Mouse (Mus musculus) heart, embryonic 16.5 days (tissue): ENCODE data around the gene Rpl10. TPM values are rescaled to one million over a fixed set of nuclear protein-coding genes. Genes with fewer than 3 reads are reported as not detected.

Source experiments
- ATAC-seq: fragments of 200-750 bp; cut with Nextera tagmentation; replicated peaks from 2 replicates; pipeline ENCODE4 v1.8.0; 2017; ENCODE audit warnings: moderate number of reproducible peaks; ENCODE audit not compliant: insufficient read depth, low FRiP score; ENCODE audit errors: extremely low read depth
- H3K27ac ChIP-seq: fragments of 300-500 bp; sonication (generic); 2 replicates; pipeline ENCODE4 v1.5.1; 2014; ENCODE audit warnings: mild to moderate bottlenecking, low read length, control low read depth, moderate library complexity
- H3K27me3 ChIP-seq: fragments of 300-500 bp; sonication (generic); 2 replicates; pipeline ENCODE4 v1.6.1; 2014; ENCODE audit warnings: low read length, mixed read lengths; ENCODE audit not compliant: control insufficient read depth, insufficient read depth
- H3K36me3 ChIP-seq: fragments of 300-500 bp; sonication (generic); 2 replicates; pipeline ENCODE4 v1.6.1; 2014; ENCODE audit not compliant: control insufficient read depth, insufficient read depth
- H3K4me1 ChIP-seq: fragments of 300-500 bp; sonication (generic); 2 replicates; pipeline ENCODE4 v1.6.1; 2014; ENCODE audit warnings: low read length, mixed read lengths; ENCODE audit not compliant: control insufficient read depth, insufficient read depth
- H3K4me2 ChIP-seq: fragments of 300-500 bp; sonication (generic); 2 replicates; pipeline ENCODE4 v1.6.1; 2014; ENCODE audit warnings: low read depth, mild to moderate bottlenecking, control low read depth, low read length
- H3K4me3 ChIP-seq: fragments of 300-500 bp; sonication (generic); 2 replicates; pipeline ENCODE4 v1.5.1; 2014; ENCODE audit warnings: mild to moderate bottlenecking, control low read depth, low read length
- H3K9ac ChIP-seq: fragments of 300-500 bp; sonication (generic); 2 replicates; pipeline ENCODE4 v1.6.1; 2014; ENCODE audit warnings: low read length, control low read depth
- H3K9me3 ChIP-seq: fragments of 300-500 bp; sonication (generic); replicated peaks from 2 replicates; pipeline ENCODE4 v1.6.1; 2016; ENCODE audit warnings: low read length; ENCODE audit not compliant: control insufficient read depth
- WGBS: fragments of 180-500 bp; shearing (Covaris S2); extraction: QIAGEN DNeasy Blood & Tissue Kit; methylation state at CpG from one replicate; pipeline ENCODE4 v1.1.7; 2014; 5-methylcytosine and 5-hydroxymethylcytosine counted together
- polyA plus RNA-seq: library from polyadenylated mRNA; unstranded; fragments of >200 nt; fragmentation: Nextera tagmentation; extraction: Ambion mirVana; gene quantifications from 2 replicates; pipeline ENCODE4 v1.2.1, GENCODE M21; 2015

Gene Rpl10
- polyA plus RNA-seq, 1 experiment from 2014 or later, result 368 TPM

- ATAC-seq, result no peak
- Histone ChIP-seq H3K36me3 (peaks cover 3% of the 10 kb centered on the region; the same call in 1 of the 2 replicates), H3K27me3 (no peaks in the 10 kb centered on the region), H3K4me1 (no peaks in the 10 kb centered on the region), H3K4me2 (peak overlapping the region; percentile 71), H3K4me3 (peak overlapping the region; percentile 72), H3K9ac (peak overlapping the region; percentile 81), H3K27ac (peak overlapping the region; percentile 73), H3K9me3 (no peaks in the 10 kb centered on the region)
- 12% methylated on average over 27 of the region's 27 CpGs for WGBS
These were observed 415 bp downstream of the Rpl10 start for GRCm38 (mm10) chrX:74270902-74271551.

GRCm38 (mm10) chrX:74273422-74274322 is 3.1 kb downstream of the Rpl10 start:
- no peak for ATAC-seq

DNA sequence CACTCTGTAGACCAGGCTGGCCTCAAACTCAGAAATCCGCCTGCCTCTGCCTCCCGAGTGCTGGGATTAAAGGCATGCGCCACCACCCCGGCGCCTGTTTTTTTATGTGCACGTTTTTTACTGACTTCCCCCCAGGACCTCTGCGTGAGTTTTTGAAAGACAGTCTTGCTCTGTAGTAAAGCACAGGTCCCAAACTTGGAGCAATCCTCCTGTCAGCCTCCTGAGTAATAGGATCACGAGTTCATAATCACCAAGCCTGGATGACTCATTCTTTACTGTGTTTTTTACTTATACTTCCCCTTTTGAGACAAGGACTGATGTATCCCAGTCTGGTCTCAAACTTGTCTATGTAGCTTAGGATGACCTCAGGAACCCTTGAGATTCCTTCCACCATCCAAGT is 7.3 kb downstream of the Rpl10 start:
- Histone ChIP-seq H3K4me3 (no peak overlapping the region), H3K9ac (no peak overlapping the region), H3K4me1 (no peaks in the 10 kb centered on the region), H3K4me2 (no peak overlapping the region), H3K27me3 (no peaks in the 10 kb centered on the region), H3K36me3 (peaks cover 3% of the 10 kb centered on the region; the same call in 1 of the 2 replicates), H3K9me3 (no peaks in the 10 kb centered on the region), H3K27ac (no peak overlapping the region)
- 72% methylated on average over 8 of the region's 8 CpGs for WGBS
- no peak for ATAC-seq

More at GRCm38 (mm10) chrX:74273422-74274322, 3.1 kb downstream of the Rpl10 start:
- H3K9me3 ChIP-seq, result no peaks in the 10 kb centered on the region
- H3K4me2 ChIP-seq, result no peak overlapping the region
- H3K27ac ChIP-seq, result no peak overlapping the region; the same call in 1 of the 2 replicates
- no peaks in the 10 kb centered on the region for H3K4me1 ChIP-seq
- H3K4me3 ChIP-seq, result no peak overlapping the region
- WGBS, result 29% methylated on average over 10 of the region's 10 CpGs
- no peaks in the 10 kb centered on the region for H3K27me3 ChIP-seq
- peaks cover 3% of the 10 kb centered on the region; the same call in 1 of the 2 replicates for H3K36me3 ChIP-seq
- no peak overlapping the region for H3K9ac ChIP-seq

DNA sequence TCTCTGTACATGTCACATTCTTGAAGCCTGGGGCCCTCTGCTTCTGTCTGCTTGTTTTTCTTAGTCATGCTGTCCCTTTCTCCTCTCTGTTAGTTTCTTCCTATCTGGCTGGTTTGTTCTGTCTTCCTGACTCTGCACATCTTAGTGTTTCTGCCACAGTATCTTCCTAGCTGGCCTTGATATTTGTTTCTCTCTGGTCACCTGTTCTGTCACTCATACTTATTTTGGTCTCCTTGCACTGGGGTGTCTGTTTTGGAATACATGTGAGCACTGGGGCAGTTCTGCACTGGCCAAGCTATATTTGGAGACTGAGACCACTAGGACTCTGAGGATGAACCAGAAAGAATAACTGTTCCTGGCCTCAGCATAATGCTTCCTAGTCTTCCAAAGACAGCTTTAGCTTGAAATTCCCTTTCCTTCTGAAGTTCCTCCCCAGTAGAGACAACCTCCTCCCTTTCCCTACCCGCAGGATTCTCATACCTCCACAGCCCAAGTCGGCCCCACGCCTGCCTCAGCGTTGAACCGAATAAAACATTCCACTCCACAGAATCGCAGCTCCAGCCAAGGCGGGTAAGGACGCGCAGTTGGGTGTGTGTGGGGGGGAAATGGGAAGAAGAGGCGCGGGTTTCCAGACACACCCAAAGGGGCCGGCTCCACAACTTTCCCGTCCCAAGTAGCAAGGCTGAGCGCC is 10.6 kb downstream of the Rpl10 start:
- peaks cover 3% of the 10 kb centered on the region; the same call in 1 of the 2 replicates for H3K4me1 ChIP-seq
- 8% methylated on average over 13 of the region's 14 CpGs for whole genome bisulfite sequencing
- H3K27me3 ChIP-seq, result no peaks in the 10 kb centered on the region
- H3K27ac ChIP-seq, result peak overlapping the region; percentile 93
- peak overlapping the region; percentile 79 for H3K4me2 ChIP-seq
- ATAC-seq, result 0 out of 2 replicates have a peak, but pooled peaks have one; percentile 13
- peak overlapping the region; percentile 72 for H3K9ac ChIP-seq
- no peaks in the 10 kb centered on the region for H3K9me3 ChIP-seq
- H3K36me3 ChIP-seq, result no peaks in the 10 kb centered on the region
- H3K4me3 ChIP-seq, result peak overlapping the region; percentile 67

GRCm38 (mm10) chrX:74281732-74282394 is 11.3 kb downstream of the Rpl10 start, which contains the start of the genes Taz and Dnase1l1:
Taz (plus strand) TSS chrX:74281912.
Dnase1l1 (minus strand) TSS chrX:74282337.
- no peaks in the 10 kb centered on the region for H3K9me3 ChIP-seq
- H3K27ac ChIP-seq, result peak within 1 kb of the TSS; percentile 93
- peaks cover 3% of the 10 kb centered on the region; the same call in 1 of the 2 replicates for H3K4me1 ChIP-seq
- H3K9ac ChIP-seq, result peak within 1 kb of the TSS; percentile 78
- H3K27me3 ChIP-seq, result no peaks in the 10 kb centered on the region
- WGBS, result 18% methylated on average over 16 of the region's 16 CpGs
- H3K4me3 ChIP-seq, result peak within 1 kb of the TSS; percentile 67
- H3K4me2 ChIP-seq, result peak within 1 kb of the TSS; percentile 79
- H3K36me3 ChIP-seq, result no peaks in the 10 kb centered on the region
- peak; percentile 89 for ATAC-seq

DNA sequence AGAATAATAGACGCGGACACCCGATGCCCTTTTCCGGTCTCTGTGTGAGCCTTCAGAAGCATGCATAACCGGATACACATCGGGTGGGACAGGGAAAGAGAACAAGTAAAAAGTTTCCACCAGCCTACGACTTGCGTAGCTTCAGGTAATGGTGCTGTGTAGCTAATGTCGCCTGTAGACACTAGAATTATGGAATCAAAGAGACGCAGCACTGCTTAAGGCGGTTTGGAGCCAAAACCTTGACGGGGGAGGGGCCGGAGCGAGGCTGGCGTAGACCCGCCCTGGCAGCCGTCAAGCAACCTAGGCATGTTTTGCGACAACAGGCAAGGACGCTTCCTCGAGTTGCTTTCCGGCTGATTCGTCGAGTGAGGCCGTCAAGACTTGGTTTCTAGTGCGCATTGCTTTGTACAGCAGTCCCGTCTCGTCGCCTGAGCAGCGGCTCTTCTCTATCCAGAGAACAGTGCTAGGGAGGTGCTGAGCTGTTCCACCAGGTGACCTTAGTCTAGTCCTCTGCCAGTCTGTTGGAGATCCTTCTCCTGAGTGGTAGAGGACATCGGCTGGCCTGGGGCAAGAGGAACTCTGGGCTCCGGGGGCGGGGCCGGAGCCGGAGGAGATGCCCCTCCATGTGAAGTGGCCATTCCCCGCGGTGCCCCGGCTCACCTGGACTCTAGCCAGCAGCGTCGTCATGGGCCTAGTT is 11.9 kb downstream of the Rpl10 start:
- peak overlapping the region; percentile 78 for H3K9ac ChIP-seq
- 16% methylated on average over 39 of the region's 39 CpGs for WGBS
- H3K9me3 ChIP-seq, result no peaks in the 10 kb centered on the region
- ATAC-seq, result peak; percentile 68
- peak overlapping the region; percentile 79 for H3K4me2 ChIP-seq
- H3K27me3 ChIP-seq, result no peaks in the 10 kb centered on the region
- no peaks in the 10 kb centered on the region for H3K36me3 ChIP-seq
- H3K27ac ChIP-seq, result peak overlapping the region; percentile 93
- peak overlapping the region; percentile 67 for H3K4me3 ChIP-seq
- peaks cover 3% of the 10 kb centered on the region; the same call in 1 of the 2 replicates for H3K4me1 ChIP-seq

DNA sequence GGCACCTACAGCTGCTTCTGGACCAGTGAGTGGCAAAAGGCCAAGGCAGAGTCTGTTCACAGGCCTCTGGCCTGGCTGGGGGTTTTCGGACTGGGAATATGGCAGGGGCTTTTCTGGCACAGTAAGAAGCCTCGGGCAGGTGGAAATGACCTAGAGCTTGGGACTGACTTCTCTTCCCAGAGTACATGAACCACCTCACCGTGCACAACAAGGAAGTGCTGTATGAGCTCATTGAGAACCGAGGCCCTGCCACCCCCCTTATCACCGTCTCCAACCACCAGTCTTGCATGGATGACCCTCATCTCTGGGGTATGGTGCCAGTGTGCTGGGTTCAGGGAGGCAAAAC is 12.5 kb downstream of the Rpl10 start:
- no peaks in the 10 kb centered on the region for H3K27me3 ChIP-seq
- peak overlapping the region; percentile 67 for H3K4me3 ChIP-seq
- H3K9ac ChIP-seq, result peak overlapping the region; percentile 78
- H3K4me1 ChIP-seq, result peaks cover 3% of the 10 kb centered on the region; the same call in 1 of the 2 replicates
- H3K27ac ChIP-seq, result peak overlapping the region; percentile 93
- no peak; the same call in 1 of the 2 replicates for ATAC-seq
- H3K4me2 ChIP-seq, result peak overlapping the region; percentile 79
- H3K36me3 ChIP-seq, result peaks cover 2% of the 10 kb centered on the region; the same call in 1 of the 2 replicates
- H3K9me3 ChIP-seq, result no peaks in the 10 kb centered on the region
- WGBS, result 25% methylated on average over 5 of the region's 5 CpGs

GRCm38 (mm10) chrX:74293431-74293830 is 22.8 kb downstream of the Rpl10 start:
- H3K9ac ChIP-seq, result no peak overlapping the region
- H3K36me3 ChIP-seq, result peaks cover 4% of the 10 kb centered on the region; the same call in 1 of the 2 replicates
- 0 out of 2 replicates have a peak, but pooled peaks cover 3% of the 10 kb centered on the region for H3K4me1 ChIP-seq
- H3K9me3 ChIP-seq, result no peaks in the 10 kb centered on the region
- H3K4me3 ChIP-seq, result no peak overlapping the region
- no peak for ATAC-seq
- no peak overlapping the region for H3K4me2 ChIP-seq
- H3K27me3 ChIP-seq, result no peaks in the 10 kb centered on the region
- WGBS, result 76% methylated on average over 4 of the region's 4 CpGs
- H3K27ac ChIP-seq, result no peak overlapping the region
